Mouse (Mus musculus) heart, postnatal 36 days (tissue): ENCODE measurements around the gene Lrrc42. TPM values are rescaled to one million over a fixed set of nuclear protein-coding genes. Genes with fewer than 3 reads are reported as not detected.

Experiments used
- DNase-seq, 2 experiments: peaks; one replicate each; pipeline ENCODE4 v3.0.0; 2021 to 2022
- intact Hi-C: fragments of 180-260 bp; cut with DNase I; formaldehyde crosslinking; loops from one replicate; pipeline ENCODE4 v1.15.1; 2025
- total RNA-seq, 2 experiments: library from RNA; stranded (reverse); gene quantifications; 2 replicates each; pipeline ENCODE4 v1.2.3; 2021

Lrrc42 gene
- 10 to 100 TPM; 12.5 to 13.5 TPM for total RNA-seq

GRCm38 (mm10) chr4:107253125-107254091 lies at the start of gene Lrrc42, which contains the start of gene Hspb11:
TSS of gene Lrrc42 (minus strand) at chr4:107253532.
TSS of gene Hspb11 (plus strand) at chr4:107253593.
- intact Hi-C loops, result loop anchor here (2.0 to 5.0 kb wide), 3 partner anchors 59 to 114 kb away; partner anchors contain the start of genes Ndc1, Tceanc2 and Tmem59
- peak; percentile 90 to 93 for DNase-seq

- intact Hi-C loops, result no loop called here
- no peak for DNase-seq
Measured at GRCm38 (mm10) chr4:107302832-107303231, 49.5 kb upstream of the Lrrc42 start.

GRCm38 (mm10) chr4:107302221-107302620 lies 48.9 kb upstream of the Lrrc42 start:
- DNase-seq, result no peak
- intact Hi-C loops, result no loop called here

GRCm38 (mm10) chr4:107300902-107301555 lies 47.7 kb upstream of the Lrrc42 start:
- no peak for DNase-seq
- intact Hi-C loops, result no loop called here

GRCm38 (mm10) chr4:107300371-107300770 lies 47.0 kb upstream of the Lrrc42 start:
- intact Hi-C loops, result no loop called here

GRCm38 (mm10) chr4:107299779-107300340 lies 46.5 kb upstream of the Lrrc42 start:
- intact Hi-C loops, result no loop called here
- no peak for DNase-seq

More at GRCm38 (mm10) chr4:107300371-107300770, 47.0 kb upstream of the Lrrc42 start:
- DNase-seq, result no peak

- DNase-seq, result no peak
- intact Hi-C loops, result no loop called here
Measured at GRCm38 (mm10) chr4:107298071-107298606, 44.8 kb upstream of the Lrrc42 start.

- no peak for DNase-seq
- intact Hi-C loops, result no loop called here
Measured at GRCm38 (mm10) chr4:107292273-107292662, 38.9 kb upstream of the Lrrc42 start.

- no peak for DNase-seq
- intact Hi-C loops, result no loop called here
Measured at GRCm38 (mm10) chr4:107291611-107292272, 38.4 kb upstream of the Lrrc42 start.

GRCm38 (mm10) chr4:107287517-107287916 lies 34.2 kb upstream of the Lrrc42 start:
- intact Hi-C loops, result no loop called here
- DNase-seq, result no peak

GRCm38 (mm10) chr4:107286386-107286785 lies 33.1 kb upstream of the Lrrc42 start:
- intact Hi-C loops, result no loop called here

GRCm38 (mm10) chr4:107285446-107286200 lies 32.3 kb upstream of the Lrrc42 start:
- intact Hi-C loops, result no loop called here

More at GRCm38 (mm10) chr4:107286386-107286785, 33.1 kb upstream of the Lrrc42 start:
- DNase-seq, result no peak

GRCm38 (mm10) chr4:107280843-107281475 lies 27.6 kb upstream of the Lrrc42 start:
- intact Hi-C loops, result no loop called here
- no peak for DNase-seq

More at GRCm38 (mm10) chr4:107285446-107286200, 32.3 kb upstream of the Lrrc42 start:
- DNase-seq, result no peak

- intact Hi-C loops, result no loop called here
- DNase-seq, result no peak
Measured at GRCm38 (mm10) chr4:107278188-107278707, 24.9 kb upstream of the Lrrc42 start.

GRCm38 (mm10) chr4:107274511-107274910 lies 21.2 kb upstream of the Lrrc42 start:
- DNase-seq, result no peak
- intact Hi-C loops, result no loop called here

- DNase-seq, result no peak
- intact Hi-C loops, result no loop called here
Measured at GRCm38 (mm10) chr4:107273683-107274082, 20.4 kb upstream of the Lrrc42 start.

- no peak for DNase-seq
- intact Hi-C loops, result no loop called here
Measured at GRCm38 (mm10) chr4:107260001-107260400, 6.7 kb upstream of the Lrrc42 start.

GRCm38 (mm10) chr4:107254414-107254813 lies 1.1 kb upstream of the Lrrc42 start:
- no peak for DNase-seq
- intact Hi-C loops, result loop anchor here (5.0 kb wide), 1 partner anchor 113 kb away; the partner anchor contains the start of gene Ndc1
